Mouse (Mus musculus) left cerebral cortex, adult 18-20 months (tissue): ENCODE results near the gene Pear1. TPM values are rescaled to one million over a fixed set of nuclear protein-coding genes. Genes with fewer than 3 reads are reported as not detected.

ENCODE experiments used
- DNase-seq, 2 experiments: peaks; one replicate each; pipeline ENCODE4 v3.0.0; 2021 to 2022; ENCODE audit warnings: low spot score in 2 of 2, mixed read lengths in 1 of 2
- total RNA-seq, 2 experiments: library from RNA; stranded (reverse); gene quantifications; 2 replicates each; pipeline ENCODE4 v1.2.3; 2021

The Pear1 gene
- total RNA-seq, 2 experiments from 2014 or later, result 7.0 to 7.5 TPM

GRCm38 (mm10) chr3:87766284-87766667 is 57.8 kb downstream of the Pear1 start:
- DNase-seq, result no peak

GRCm38 (mm10) chr3:87765631-87766283 is 58.3 kb downstream of the Pear1 start:
- no peak for DNase-seq

- no peak for DNase-seq
Measured at GRCm38 (mm10) chr3:87765091-87765490, 59.0 kb downstream of the Pear1 start.

GRCm38 (mm10) chr3:87764506-87764905 is 59.6 kb downstream of the Pear1 start:
- DNase-seq, result peak in 1 of 2 experiments; percentile 45

GRCm38 (mm10) chr3:87763683-87764289 is 60.3 kb downstream of the Pear1 start:
- peak; percentile 80 to 88 for DNase-seq

- no peak for DNase-seq
Measured at GRCm38 (mm10) chr3:87763202-87763601, 60.9 kb downstream of the Pear1 start.

- no peak for DNase-seq
Measured at GRCm38 (mm10) chr3:87761408-87762375, 62.4 kb downstream of the Pear1 start.

- no peak for DNase-seq
Measured at GRCm38 (mm10) chr3:87758641-87759040, 65.5 kb downstream of the Pear1 start.

GRCm38 (mm10) chr3:87756488-87756887 is 67.6 kb downstream of the Pear1 start:
- DNase-seq, result no peak

- peak; percentile 88 to 92 for DNase-seq
Measured at GRCm38 (mm10) chr3:87755964-87756363, 68.1 kb downstream of the Pear1 start.

- no peak for DNase-seq
Measured at GRCm38 (mm10) chr3:87753829-87754228, 70.3 kb downstream of the Pear1 start.

- no peak for DNase-seq
Measured at GRCm38 (mm10) chr3:87752567-87752966, 71.5 kb downstream of the Pear1 start.

GRCm38 (mm10) chr3:87749977-87750376 is 74.1 kb downstream of the Pear1 start:
- DNase-seq, result no peak

GRCm38 (mm10) chr3:87749036-87749435 is 75.1 kb downstream of the Pear1 start:
- DNase-seq, result peak; percentile 50 to 61

GRCm38 (mm10) chr3:87748431-87748830 is 75.7 kb downstream of the Pear1 start, which contains the start of gene Lrrc71:
Lrrc71 (minus strand) TSS chr3:87748625.
- DNase-seq, result no peak

GRCm38 (mm10) chr3:87745036-87745659 is 79.0 kb downstream of the Pear1 start:
- no peak for DNase-seq

- DNase-seq, result no peak
Measured at GRCm38 (mm10) chr3:87743927-87744326, 80.2 kb downstream of the Pear1 start.

GRCm38 (mm10) chr3:87742735-87743134 is 81.4 kb downstream of the Pear1 start:
- no peak for DNase-seq

- DNase-seq, result no peak
Measured at GRCm38 (mm10) chr3:87742013-87742412, 82.1 kb downstream of the Pear1 start.

- no peak for DNase-seq
Measured at GRCm38 (mm10) chr3:87738906-87739305, 85.2 kb downstream of the Pear1 start.

GRCm38 (mm10) chr3:87735335-87735734 is 88.8 kb downstream of the Pear1 start:
- no peak for DNase-seq
